Mouse (Mus musculus): ENCODE results near the gene Gramd1a. TPM values are rescaled to one million over a fixed set of nuclear protein-coding genes. Genes with fewer than 3 reads are reported as not detected.

Gramd1a gene
- polyA plus RNA-seq, 1 experiment from 2014 or later: 57.9 TPM

DNA sequence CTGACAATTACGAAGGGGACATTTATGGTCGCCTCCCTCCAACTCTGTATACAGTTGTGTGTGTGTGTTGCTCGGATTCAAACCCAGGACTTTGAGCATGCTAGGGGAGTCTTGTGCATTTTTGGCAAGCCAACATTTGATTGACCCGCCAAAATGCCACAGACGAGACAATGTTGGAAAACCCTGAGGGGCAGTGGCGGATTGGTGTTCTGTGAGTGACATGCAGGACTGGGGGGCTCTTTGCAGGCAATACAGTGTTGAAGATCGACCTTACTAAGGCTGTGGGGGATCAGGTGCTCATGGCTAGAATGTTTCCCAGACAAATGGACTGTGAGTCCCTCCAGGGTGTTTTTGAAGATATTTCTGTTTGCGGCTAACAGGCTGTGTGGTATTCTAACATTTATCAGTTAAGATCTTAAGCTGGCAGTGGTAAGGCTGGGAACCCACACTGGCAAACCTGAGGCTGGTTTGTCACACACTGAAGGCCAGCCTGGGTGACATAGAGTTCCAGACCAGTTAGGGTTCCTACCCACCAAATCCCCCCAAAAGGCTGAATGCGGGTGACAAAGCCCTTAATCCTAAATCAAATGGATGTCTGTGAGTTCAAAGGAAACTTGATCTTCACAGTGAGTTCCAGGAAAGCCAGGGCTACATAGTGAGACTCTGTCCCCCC is 58.7 kb downstream of the Gramd1a start:
- Histone ChIP-seq H3K9me3 (replicated peaks; ENCODE audit: control insufficient read depth, low read length) (no peaks in the 10 kb centered on the region), H3K4me1 (ENCODE audit: control insufficient read depth, insufficient read depth, low read length) (peaks cover 4% of the 10 kb centered on the region; the same call in 1 of the 2 replicates), H3K27me3 (ENCODE audit: control insufficient read depth, insufficient read depth, low read length) (no peaks in the 10 kb centered on the region), H3K4me2 (ENCODE audit: low read depth, low read length) (no peak overlapping the region), H3K36me3 (ENCODE audit: control insufficient read depth, insufficient read depth, low read length) (no peaks in the 10 kb centered on the region), H3K4me3 (replicated peaks; ENCODE audit: low read length) (no peak overlapping the region), H3K27ac (ENCODE audit: low read length) (no peak overlapping the region), H3K9ac (ENCODE audit: low read length) (no peak overlapping the region)
- 73% methylated on average over 9 of the region's 9 CpGs for WGBS
- ATAC-seq (ENCODE audit: insufficient read depth, low FRiP score): no peak

DNA sequence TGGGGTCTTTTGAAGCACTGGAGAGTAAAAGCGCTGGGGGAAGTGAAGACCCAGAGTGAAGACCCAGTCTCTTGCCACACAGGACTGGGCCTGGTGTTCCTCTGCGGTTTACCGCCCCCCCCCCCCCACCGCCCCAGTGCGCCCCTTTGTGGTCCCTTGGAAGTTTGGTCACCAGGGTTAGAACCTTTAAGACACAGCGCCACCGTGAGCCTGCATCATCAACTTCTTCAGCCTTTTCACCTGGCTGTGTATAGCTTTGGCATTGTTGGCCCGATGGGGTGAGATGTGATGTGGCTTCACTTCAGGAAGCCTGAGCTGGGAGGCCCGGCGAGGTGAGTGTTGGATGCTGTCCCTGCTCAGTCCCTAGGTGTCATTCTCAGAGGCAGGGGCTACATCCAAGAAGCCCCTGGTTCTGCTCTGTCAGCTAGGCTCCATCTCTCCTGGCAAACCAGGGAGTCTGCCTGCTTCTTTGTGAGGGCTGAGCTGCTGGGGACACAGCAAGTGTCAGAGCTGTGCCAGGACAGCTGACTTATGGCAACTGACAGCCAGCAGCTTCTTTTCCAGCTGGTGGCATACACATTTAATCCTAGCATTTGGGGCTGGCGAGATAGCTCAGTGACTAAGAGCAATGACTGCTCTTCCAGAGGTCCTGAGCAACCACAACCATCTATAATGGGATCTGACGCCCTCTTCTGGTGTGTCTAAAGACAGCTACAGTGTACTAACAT is 60.8 kb downstream of the Gramd1a start:
- no peaks in the 10 kb centered on the region for H3K36me3 ChIP-seq (ENCODE audit: control insufficient read depth, insufficient read depth, low read length)
- no peak overlapping the region for H3K4me3 ChIP-seq (replicated peaks; ENCODE audit: low read length)
- H3K9me3 ChIP-seq (replicated peaks; ENCODE audit: control insufficient read depth, low read length): no peaks in the 10 kb centered on the region
- H3K27ac ChIP-seq (ENCODE audit: low read length): no peak overlapping the region
- ATAC-seq (ENCODE audit: insufficient read depth, low FRiP score): no peak
- H3K9ac ChIP-seq (ENCODE audit: low read length): no peak overlapping the region
- no peaks in the 10 kb centered on the region for H3K27me3 ChIP-seq (ENCODE audit: control insufficient read depth, insufficient read depth, low read length)
- H3K4me2 ChIP-seq (ENCODE audit: low read depth, low read length): no peak overlapping the region
- WGBS: 24% methylated on average over 12 of the region's 12 CpGs
- H3K4me1 ChIP-seq (ENCODE audit: control insufficient read depth, insufficient read depth, low read length): peaks cover 4% of the 10 kb centered on the region; the same call in 1 of the 2 replicates

GRCm38 (mm10) chr7:31089721-31090120 is 66.0 kb downstream of the Gramd1a start:
- WGBS: 82% methylated on average over 2 of the region's 2 CpGs
- ATAC-seq (ENCODE audit: insufficient read depth, low FRiP score): no peak
- peaks cover 5% of the 10 kb centered on the region; the same call in 1 of the 2 replicates for H3K4me1 ChIP-seq (ENCODE audit: control insufficient read depth, insufficient read depth, low read length)
- no peak overlapping the region for H3K4me3 ChIP-seq (replicated peaks; ENCODE audit: low read length)
- H3K9me3 ChIP-seq (replicated peaks; ENCODE audit: control insufficient read depth, low read length): no peaks in the 10 kb centered on the region
- no peak overlapping the region for H3K4me2 ChIP-seq (ENCODE audit: low read depth, low read length)
- no peak overlapping the region for H3K9ac ChIP-seq (ENCODE audit: low read length)
- no peaks in the 10 kb centered on the region for H3K27me3 ChIP-seq (ENCODE audit: control insufficient read depth, insufficient read depth, low read length)
- no peaks in the 10 kb centered on the region for H3K36me3 ChIP-seq (ENCODE audit: control insufficient read depth, insufficient read depth, low read length)
- no peak overlapping the region for H3K27ac ChIP-seq (ENCODE audit: low read length)

GRCm38 (mm10) chr7:31088206-31088605 is 67.5 kb downstream of the Gramd1a start:
- H3K4me2 ChIP-seq (ENCODE audit: low read depth, low read length): no peak overlapping the region
- H3K9me3 ChIP-seq (replicated peaks; ENCODE audit: control insufficient read depth, low read length): no peaks in the 10 kb centered on the region
- H3K27ac ChIP-seq (ENCODE audit: low read length): no peak overlapping the region
- H3K4me3 ChIP-seq (replicated peaks; ENCODE audit: low read length): no peak overlapping the region
- ATAC-seq (ENCODE audit: insufficient read depth, low FRiP score): no peak
- 68% methylated on average over 3 of the region's 3 CpGs for WGBS
- H3K9ac ChIP-seq (ENCODE audit: low read length): no peak overlapping the region
- no peaks in the 10 kb centered on the region for H3K36me3 ChIP-seq (ENCODE audit: control insufficient read depth, insufficient read depth, low read length)
- no peaks in the 10 kb centered on the region for H3K27me3 ChIP-seq (ENCODE audit: control insufficient read depth, insufficient read depth, low read length)
- peaks cover 10% of the 10 kb centered on the region; the same call in 1 of the 2 replicates for H3K4me1 ChIP-seq (ENCODE audit: control insufficient read depth, insufficient read depth, low read length)

- no peak for ATAC-seq (ENCODE audit: insufficient read depth, low FRiP score)
These were observed 68.4 kb downstream of the Gramd1a start for GRCm38 (mm10) chr7:31087262-31087661.

GRCm38 (mm10) chr7:31086175-31086755 is 69.4 kb downstream of the Gramd1a start:
- no peak overlapping the region for H3K4me2 ChIP-seq (ENCODE audit: low read depth, low read length)
- 86% methylated on average over 9 of the region's 9 CpGs for WGBS

More at GRCm38 (mm10) chr7:31087262-31087661, 68.4 kb downstream of the Gramd1a start:
- no peak overlapping the region for H3K4me2 ChIP-seq (ENCODE audit: low read depth, low read length)
- H3K4me1 ChIP-seq (ENCODE audit: control insufficient read depth, insufficient read depth, low read length): peaks cover 16% of the 10 kb centered on the region; the same call in 1 of the 2 replicates
- WGBS: 51% methylated on average over 2 of the region's 2 CpGs
- no peaks in the 10 kb centered on the region for H3K27me3 ChIP-seq (ENCODE audit: control insufficient read depth, insufficient read depth, low read length)
- no peak overlapping the region for H3K4me3 ChIP-seq (replicated peaks; ENCODE audit: low read length)
- H3K27ac ChIP-seq (ENCODE audit: low read length): no peak overlapping the region
- no peaks in the 10 kb centered on the region for H3K9me3 ChIP-seq (replicated peaks; ENCODE audit: control insufficient read depth, low read length)
- H3K9ac ChIP-seq (ENCODE audit: low read length): no peak overlapping the region
- no peaks in the 10 kb centered on the region for H3K36me3 ChIP-seq (ENCODE audit: control insufficient read depth, insufficient read depth, low read length)

DNA sequence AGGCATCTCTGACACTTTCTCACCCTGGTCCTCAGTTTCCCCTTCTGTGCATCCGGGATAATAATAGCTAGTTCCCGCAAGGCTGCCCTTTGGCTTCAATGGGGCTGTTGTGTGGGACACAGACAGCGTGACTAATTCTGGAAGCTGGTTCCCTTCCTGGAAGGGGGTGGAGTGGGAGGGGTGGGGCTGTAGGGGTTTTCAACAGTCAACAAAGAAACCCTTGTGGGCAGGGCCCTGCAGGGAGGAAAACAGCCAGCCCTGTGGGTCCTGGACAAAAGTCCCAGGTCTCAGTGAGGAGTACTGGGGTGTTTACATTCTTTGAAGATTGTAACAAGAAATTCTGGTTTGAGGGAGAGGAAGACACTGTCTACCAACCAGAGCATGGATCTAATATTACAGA is 70.5 kb downstream of the Gramd1a start:
- Histone ChIP-seq H3K36me3 (ENCODE audit: control insufficient read depth, insufficient read depth, low read length) (no peaks in the 10 kb centered on the region), H3K4me2 (ENCODE audit: low read depth, low read length) (no peak overlapping the region), H3K27me3 (ENCODE audit: control insufficient read depth, insufficient read depth, low read length) (no peaks in the 10 kb centered on the region), H3K4me3 (replicated peaks; ENCODE audit: low read length) (no peak overlapping the region), H3K9me3 (replicated peaks; ENCODE audit: control insufficient read depth, low read length) (no peaks in the 10 kb centered on the region), H3K4me1 (ENCODE audit: control insufficient read depth, insufficient read depth, low read length) (peaks cover 16% of the 10 kb centered on the region; the same call in 1 of the 2 replicates), H3K9ac (ENCODE audit: low read length) (no peak overlapping the region), H3K27ac (ENCODE audit: low read length) (peak overlapping the region; percentile 76)
- WGBS: 53% methylated on average over 3 of the region's 3 CpGs
- ATAC-seq (ENCODE audit: insufficient read depth, low FRiP score): peak; percentile 81; the same call in 1 of the 2 replicates

More at GRCm38 (mm10) chr7:31086175-31086755, 69.4 kb downstream of the Gramd1a start:
- peaks cover 16% of the 10 kb centered on the region; the same call in 1 of the 2 replicates for H3K4me1 ChIP-seq (ENCODE audit: control insufficient read depth, insufficient read depth, low read length)
- H3K27me3 ChIP-seq (ENCODE audit: control insufficient read depth, insufficient read depth, low read length): no peaks in the 10 kb centered on the region
- H3K27ac ChIP-seq (ENCODE audit: low read length): no peak overlapping the region; the same call in 1 of the 2 replicates
- H3K4me3 ChIP-seq (replicated peaks; ENCODE audit: low read length): no peak overlapping the region
- no peak for ATAC-seq (ENCODE audit: insufficient read depth, low FRiP score)
- no peak overlapping the region for H3K9ac ChIP-seq (ENCODE audit: low read length)
- no peaks in the 10 kb centered on the region for H3K9me3 ChIP-seq (replicated peaks; ENCODE audit: control insufficient read depth, low read length)
- H3K36me3 ChIP-seq (ENCODE audit: control insufficient read depth, insufficient read depth, low read length): no peaks in the 10 kb centered on the region

DNA sequence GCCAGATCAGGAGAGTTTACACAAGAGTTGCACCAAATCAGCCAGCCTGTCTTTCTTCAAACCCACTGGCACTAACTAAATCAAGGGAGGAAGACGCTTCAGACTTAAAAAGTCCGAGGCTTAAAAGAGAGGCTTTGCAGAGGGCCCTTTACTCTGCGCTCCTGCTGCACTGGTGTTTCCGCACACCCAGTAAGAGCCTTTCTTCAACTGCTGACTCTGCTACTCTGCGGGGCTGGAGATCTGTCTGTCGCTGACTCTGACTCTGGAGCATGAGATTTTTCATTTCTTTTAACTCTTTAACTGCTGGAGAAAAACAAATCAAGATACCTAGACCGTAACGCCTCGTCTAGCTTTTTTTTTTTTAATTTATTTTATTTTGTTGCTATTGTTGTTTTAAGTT is 71.6 kb downstream of the Gramd1a start:
- Histone ChIP-seq H3K4me3 (replicated peaks; ENCODE audit: low read length) (no peak overlapping the region), H3K9me3 (replicated peaks; ENCODE audit: control insufficient read depth, low read length) (no peaks in the 10 kb centered on the region), H3K27ac (ENCODE audit: low read length) (peak overlapping the region; percentile 73), H3K36me3 (ENCODE audit: control insufficient read depth, insufficient read depth, low read length) (no peaks in the 10 kb centered on the region), H3K27me3 (ENCODE audit: control insufficient read depth, insufficient read depth, low read length) (no peaks in the 10 kb centered on the region), H3K4me1 (ENCODE audit: control insufficient read depth, insufficient read depth, low read length) (peaks cover 16% of the 10 kb centered on the region; the same call in 1 of the 2 replicates), H3K4me2 (ENCODE audit: low read depth, low read length) (peak overlapping the region; percentile 23; the same call in 1 of the 2 replicates), H3K9ac (ENCODE audit: low read length) (peak overlapping the region; percentile 52; the same call in 1 of the 2 replicates)
- WGBS: 40% methylated on average over 9 of the region's 9 CpGs
- ATAC-seq (ENCODE audit: insufficient read depth, low FRiP score): no peak

Measured in stomach, embryonic 16.5 days (tissue).